Comparison of ENCODE assay signal across 13 mouse cellular contexts in the genomic region with DNA sequence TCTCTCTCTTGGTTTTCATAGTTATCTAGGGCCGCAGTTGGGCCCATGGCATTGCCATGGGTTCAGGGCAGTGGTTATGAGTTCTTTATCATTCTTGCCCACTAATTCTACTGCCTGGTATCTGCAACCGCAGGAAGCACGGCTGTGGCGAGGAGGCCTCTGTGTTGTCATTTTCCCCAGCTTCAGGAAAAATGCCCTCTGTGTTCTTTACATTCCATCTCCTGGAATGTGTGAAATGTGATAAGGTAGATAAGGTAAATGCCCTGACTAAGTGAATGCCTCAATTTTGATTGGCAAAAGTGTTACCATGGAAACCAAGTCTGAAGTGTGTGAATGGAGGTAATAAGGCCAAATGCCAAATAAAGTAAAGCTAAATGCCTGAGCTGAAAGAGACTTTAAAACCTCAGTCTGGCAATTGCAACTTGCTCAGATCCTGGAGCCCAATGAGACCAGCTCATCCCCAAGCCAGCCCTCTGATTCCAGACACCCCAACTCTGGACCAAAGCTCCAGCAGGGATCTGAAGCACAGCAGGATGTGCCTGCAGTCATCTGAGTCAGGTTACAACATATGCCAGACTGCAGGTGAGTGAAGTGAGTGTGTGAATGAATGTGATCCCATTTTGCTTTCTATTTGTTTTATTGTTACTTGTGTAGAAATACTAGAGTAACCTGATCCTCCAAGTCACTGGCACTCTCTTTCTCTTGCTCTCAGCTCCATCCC. TPM values are rescaled to one million over a fixed set of nuclear protein-coding genes. Genes with fewer than 3 reads are reported as not detected.
DNase-seq lines count a peak whose midpoint lies in the region; ATAC-seq and TF ChIP-seq lines count a peak whose summit lies in the region.
"Had no signal": no experiment of that assay in that cellular context is flagged by ENCODE, and none has a peak within 500 bp of the region (broad histone marks: within the 10 kb centered on the region; RNA-seq: fewer than 3 reads in every experiment).

No protein-coding gene starts in this region.

- WGBS in lung, embryonic 14.5 days: 20% methylated on average over 4 of the region's 4 CpGs

- H3K36me3 ChIP-seq in lung, embryonic 14.5 days (ENCODE audit: insufficient read depth): no peaks in the 10 kb centered on the region
- H3K36me3 ChIP-seq: embryonic facial prominence, embryonic 15.5 days; limb, embryonic 15.5 days had no signal

- DNase-seq in lung, embryonic 14.5 days: peak; percentile 69
- no peak for DNase-seq in lung, postnatal 14 days
- peak; percentile 81 for DNase-seq in c-Kit-positive CD71-positive TER-119-negative erythroid progenitor cells, embryonic 14.5 days (ENCODE audit: low read depth)
- peak; percentile 76 for DNase-seq in liver
- no peak for DNase-seq in spleen, adult 18-20 months
- DNase-seq in ovary, postnatal 36 days (ENCODE audit: low spot score): no peak
- no peak for DNase-seq in left cerebral cortex, postnatal 4 days
- DNase-seq: cerebellum, adult 9-10 months; heart, postnatal 14 days; right cerebral cortex, postnatal 4 days had no signal

- TF ChIP-seq CTCF in lung, embryonic 14.5 days (IDR thresholded peaks at IDR 0.05; ENCODE audit: low read depth): no peak

- H3K4me1 ChIP-seq in lung, embryonic 14.5 days (ENCODE audit: insufficient read depth): no peaks in the 10 kb centered on the region
- H3K4me1 ChIP-seq: embryonic facial prominence, embryonic 15.5 days; limb, embryonic 15.5 days had no signal

- no peaks in the 10 kb centered on the region for H3K9me3 ChIP-seq in lung, embryonic 14.5 days (ENCODE audit: low read depth, low read length)
- H3K9me3 ChIP-seq: embryonic facial prominence, embryonic 15.5 days; limb, embryonic 15.5 days had no signal

- H3K27me3 ChIP-seq in lung, embryonic 14.5 days (ENCODE audit: insufficient read depth, low read length): no peaks in the 10 kb centered on the region
- H3K27me3 ChIP-seq: embryonic facial prominence, embryonic 15.5 days; limb, embryonic 15.5 days had no signal

- no peak overlapping the region for H3K4me3 ChIP-seq in lung, embryonic 14.5 days (ENCODE audit: low read depth, low read length)
- H3K4me3 ChIP-seq: embryonic facial prominence, embryonic 15.5 days; limb, embryonic 15.5 days had no signal

- ATAC-seq in lung, embryonic 14.5 days (ENCODE audit: insufficient read depth): peak; percentile 94
- ATAC-seq in megakaryocyte-erythroid progenitor cell, adult 5-6 weeks (replicated peaks; ENCODE audit: low FRiP score, low TSS enrichment, poor library complexity, severe bottlenecking): peak; percentile 100

- intact Hi-C loops in left cerebral cortex, postnatal 4 days (cut with DNase I): no loop called here

- H3K9ac ChIP-seq in lung, embryonic 14.5 days: no peak overlapping the region
- H3K9ac ChIP-seq: embryonic facial prominence, embryonic 15.5 days; limb, embryonic 15.5 days had no signal

- H3K4me2 ChIP-seq in lung, embryonic 14.5 days: peak overlapping the region; percentile 25; the same call in 1 of the 2 replicates
- H3K4me2 ChIP-seq: embryonic facial prominence, embryonic 15.5 days; limb, embryonic 15.5 days had no signal

- peak overlapping the region; percentile 65 for H3K27ac ChIP-seq in lung, embryonic 14.5 days (ENCODE audit: low read depth)
- H3K27ac ChIP-seq: embryonic facial prominence, embryonic 15.5 days; limb, embryonic 15.5 days had no signal

RNA-seq across cellular contexts. Expression of gene Ccr5, which starts 16.9 kb away (rescaled TPM):
- 0.37 and 1.7 TPM in 2 replicates for polyA plus RNA-seq in lung, embryonic 14.5 days (2014; fragmentation: Nextera tagmentation; extraction: Ambion mirVana)
- not detected in 2 replicates for total RNA-seq in megakaryocyte-erythroid progenitor cell, adult 5-6 weeks (2014; fragmentation: Nextera tagmentation)
- total RNA-seq in megakaryocyte-erythroid progenitor cell, adult 5-6 weeks (2017): 0.27 and 5.4 TPM in 2 replicates
- total RNA-seq in left cerebral cortex, postnatal 4 days (2021): 1 to 10 TPM; 2.4 to 2.8 TPM

RNA-seq across cellular contexts. Expression of gene Ccr2, which starts 36.5 kb away (rescaled TPM):
- 6.6 and 7.2 TPM in 2 replicates for polyA plus RNA-seq in lung, embryonic 14.5 days (2014; fragmentation: Nextera tagmentation; extraction: Ambion mirVana)
- total RNA-seq in megakaryocyte-erythroid progenitor cell, adult 5-6 weeks (2014; fragmentation: Nextera tagmentation): 0.37 and 1.3 TPM in 2 replicates
- total RNA-seq in megakaryocyte-erythroid progenitor cell, adult 5-6 weeks (2017): 6.9 and 23.4 TPM in 2 replicates
- under 1 TPM in 1 of 2 experiments, not detected in 1; 0.16 TPM for total RNA-seq in left cerebral cortex, postnatal 4 days (2021)

Comparison
In these comparisons a context has a peak if more than half of its experiments do, and no peak if none do; other contexts are left out.
1. DNase-seq: peak in lung, embryonic 14.5 days (single experiment), c-Kit-positive CD71-positive TER-119-negative erythroid progenitor cells, embryonic 14.5 days (single experiment) and liver (single experiment); none in lung, postnatal 14 days (single experiment), spleen, adult 18-20 months (0 of 2), ovary, postnatal 36 days (single experiment) and left cerebral cortex, postnatal 4 days (single experiment).